Mouse (Mus musculus) kidney, embryonic 16.5 days (tissue): Measurements from ENCODE around the gene Hps4. TPM values are rescaled to one million over a fixed set of nuclear protein-coding genes. Genes with fewer than 3 reads are reported as not detected.
A peak's percentile ranks its signal among the peaks of the same experiment; 100 is the strongest.

ENCODE experiments used
- ATAC-seq: fragments of 200-750 bp; cut with Nextera tagmentation; 2 replicates; pipeline ENCODE4 v1.8.0; 2017; ENCODE audit warnings: moderate TSS enrichment; ENCODE audit not compliant: low FRiP score, low TSS enrichment
- H3K27ac ChIP-seq: fragments of 300-500 bp; sonication (generic); 2 replicates; pipeline ENCODE4 v1.5.1; 2014; ENCODE audit warnings: low read length
- H3K27me3 ChIP-seq: fragments of 300-500 bp; sonication (generic); 2 replicates; pipeline ENCODE4 v1.6.1; 2014; ENCODE audit warnings: low read length, control low read depth, mixed read lengths; ENCODE audit not compliant: insufficient read depth
- H3K36me3 ChIP-seq: fragments of 300-500 bp; sonication (generic); 2 replicates; pipeline ENCODE4 v1.6.1; 2014; ENCODE audit warnings: low read length, control low read depth, mixed read lengths; ENCODE audit not compliant: insufficient read depth
- H3K4me1 ChIP-seq: fragments of 300-500 bp; sonication (generic); 2 replicates; pipeline ENCODE4 v1.6.1; 2014; ENCODE audit warnings: low read length, control low read depth, mixed read lengths; ENCODE audit not compliant: insufficient read depth
- H3K4me2 ChIP-seq: fragments of 300-500 bp; sonication (generic); replicated peaks from 2 replicates; pipeline ENCODE4 v1.6.1; 2014; ENCODE audit warnings: low read depth, low read length
- H3K4me3 ChIP-seq: fragments of 300-500 bp; sonication (generic); 2 replicates; pipeline ENCODE4 v1.5.1; 2014; ENCODE audit warnings: mild to moderate bottlenecking, low read length
- H3K9ac ChIP-seq: fragments of 300-500 bp; sonication (generic); replicated peaks from 2 replicates; pipeline ENCODE4 v1.6.1; 2014; ENCODE audit warnings: low read length
- H3K9me3 ChIP-seq: fragments of 300-500 bp; sonication (generic); 2 replicates; pipeline ENCODE4 v1.6.1; 2016; ENCODE audit warnings: low read length, control low read depth
- WGBS: fragments of 180-500 bp; shearing (Covaris S2); extraction: QIAGEN DNeasy Blood & Tissue Kit; methylation state at CpG from one replicate; pipeline ENCODE4 v1.1.7; 2014; 5-methylcytosine and 5-hydroxymethylcytosine counted together
- polyA plus RNA-seq: library from polyadenylated mRNA; unstranded; fragments of >200 nt; fragmentation: Nextera tagmentation; extraction: Ambion mirVana; gene quantifications from 2 replicates; pipeline ENCODE4 v1.2.1, GENCODE M21; 2015

Hps4 gene
- 36.8 TPM in 2 replicates for polyA plus RNA-seq

- H3K27ac ChIP-seq, result 0 out of 2 replicates have a peak within 1 kb of the TSS, but pooled peaks have one; percentile 10
Measured at GRCm38 (mm10) chr5:112342463-112343204, at the start of gene Hps4, which contains the start of gene Srrd. Gene Hps4, plus strand, starts transcription at chr5:112343083. Gene Srrd, minus strand, starts transcription at chr5:112343040.

GRCm38 (mm10) chr5:112293800-112294199 lies 49.1 kb upstream of the Hps4 start:
- Histone ChIP-seq H3K36me3 (no peaks in the 10 kb centered on the region), H3K4me3 (no peak overlapping the region), H3K4me1 (peaks cover 55% of the 10 kb centered on the region), H3K9me3 (no peaks in the 10 kb centered on the region), H3K27me3 (no peaks in the 10 kb centered on the region), H3K4me2 (no peak overlapping the region), H3K9ac (no peak overlapping the region), H3K27ac (no peak overlapping the region)
- 52% methylated on average over 2 of the region's 2 CpGs for WGBS
- ATAC-seq, result no peak

More at GRCm38 (mm10) chr5:112342463-112343204, at the start of gene Hps4, which contains the start of gene Srrd:
- 1% methylated on average over 61 of the region's 64 CpGs for WGBS
- Histone ChIP-seq H3K4me1 (peaks cover 22% of the 10 kb centered on the region), H3K4me3 (peak within 1 kb of the TSS; percentile 90), H3K27me3 (no peaks in the 10 kb centered on the region), H3K36me3 (peaks cover 17% of the 10 kb centered on the region), H3K9me3 (no peaks in the 10 kb centered on the region), H3K9ac (peak within 1 kb of the TSS; percentile 91), H3K4me2 (peak within 1 kb of the TSS; percentile 82)
- peak; percentile 40; the same call in 1 of the 2 replicates for ATAC-seq

DNA sequence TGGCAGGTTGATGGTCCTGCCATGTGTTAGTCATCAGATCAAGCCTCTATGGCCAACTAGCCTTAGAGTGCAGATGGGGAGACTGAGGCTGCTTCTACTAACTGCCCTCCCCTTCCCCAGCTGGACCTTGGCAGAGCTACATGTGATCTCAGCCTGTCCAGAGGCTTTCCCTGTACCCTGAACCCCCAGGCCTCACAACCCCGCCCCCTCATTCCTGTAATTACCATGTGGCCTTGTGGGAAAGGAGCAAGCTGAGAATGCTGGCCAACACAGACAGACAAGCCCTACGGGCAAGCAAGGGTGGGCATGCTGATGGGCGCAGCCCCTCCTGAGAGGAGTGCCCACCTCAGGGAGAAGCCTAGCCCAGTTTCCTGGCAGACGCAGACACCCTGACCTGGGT lies 48.2 kb upstream of the Hps4 start:
- peaks cover 53% of the 10 kb centered on the region for H3K4me1 ChIP-seq
- no peaks in the 10 kb centered on the region for H3K9me3 ChIP-seq
- H3K4me3 ChIP-seq, result no peak overlapping the region
- no peak overlapping the region for H3K9ac ChIP-seq
- H3K36me3 ChIP-seq, result no peaks in the 10 kb centered on the region
- no peak overlapping the region for H3K4me2 ChIP-seq
- no peak overlapping the region for H3K27ac ChIP-seq
- H3K27me3 ChIP-seq, result no peaks in the 10 kb centered on the region
- 61% methylated on average over 4 of the region's 4 CpGs for WGBS
- no peak for ATAC-seq

DNA sequence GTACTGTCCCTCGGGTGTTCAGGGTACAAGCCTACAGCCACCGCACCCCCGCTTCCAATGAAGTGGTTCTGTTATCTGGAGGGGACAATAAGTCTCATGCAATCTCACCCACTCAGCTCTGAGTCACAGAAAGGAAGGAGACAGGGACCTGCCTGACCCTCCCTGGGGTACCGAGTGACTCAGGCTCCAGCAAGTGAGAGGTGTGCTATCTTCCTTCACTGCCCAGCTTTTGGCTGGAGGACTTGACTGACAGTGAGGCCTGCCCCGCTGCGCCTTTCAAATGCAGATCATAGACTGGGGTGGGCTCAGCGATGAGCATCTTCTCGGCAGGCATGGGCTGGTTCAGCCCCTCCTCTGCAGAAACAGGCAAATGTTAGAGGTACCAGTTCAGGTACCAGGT lies 47.7 kb upstream of the Hps4 start:
- H3K27ac ChIP-seq, result no peak overlapping the region
- H3K9ac ChIP-seq, result no peak overlapping the region
- H3K4me3 ChIP-seq, result no peak overlapping the region
- H3K27me3 ChIP-seq, result no peaks in the 10 kb centered on the region
- peaks cover 49% of the 10 kb centered on the region for H3K4me1 ChIP-seq
- 63% methylated on average over 8 of the region's 8 CpGs for WGBS
- H3K4me2 ChIP-seq, result no peak overlapping the region
- no peak for ATAC-seq
- H3K36me3 ChIP-seq, result no peaks in the 10 kb centered on the region
- no peaks in the 10 kb centered on the region for H3K9me3 ChIP-seq

DNA sequence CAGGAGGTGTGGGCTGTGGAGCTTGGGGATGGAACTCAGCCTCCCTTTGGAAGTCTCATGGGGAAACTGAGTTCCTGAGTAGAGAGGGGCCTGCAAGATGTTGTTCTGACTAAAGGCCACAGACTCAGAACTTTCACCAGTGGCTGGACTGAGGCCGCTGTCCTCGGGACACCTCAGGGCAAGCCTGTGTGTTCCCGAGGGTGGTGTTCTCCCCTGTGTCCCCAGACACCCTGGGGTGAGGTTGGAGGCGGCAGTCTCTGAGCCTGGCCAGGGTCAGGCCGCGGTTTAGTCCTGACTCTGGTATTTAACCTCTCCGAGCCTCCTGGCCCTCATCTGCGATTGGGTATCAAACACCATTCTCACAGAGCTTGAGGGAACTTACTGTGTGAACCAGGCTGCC lies 47.3 kb upstream of the Hps4 start:
- H3K4me3 ChIP-seq, result no peak overlapping the region
- no peaks in the 10 kb centered on the region for H3K36me3 ChIP-seq
- no peak for ATAC-seq
- H3K27ac ChIP-seq, result no peak overlapping the region
- peaks cover 45% of the 10 kb centered on the region for H3K4me1 ChIP-seq
- H3K27me3 ChIP-seq, result no peaks in the 10 kb centered on the region
- 69% methylated on average over 8 of the region's 8 CpGs for WGBS
- no peaks in the 10 kb centered on the region for H3K9me3 ChIP-seq
- no peak overlapping the region for H3K9ac ChIP-seq
- no peak overlapping the region for H3K4me2 ChIP-seq

- peak overlapping the region; percentile 11; the same call in 1 of the 2 replicates for H3K27ac ChIP-seq
- H3K27me3 ChIP-seq, result no peaks in the 10 kb centered on the region
- H3K36me3 ChIP-seq, result no peaks in the 10 kb centered on the region
- H3K4me1 ChIP-seq, result peaks cover 36% of the 10 kb centered on the region
- ATAC-seq, result no peak
- no peak overlapping the region for H3K4me3 ChIP-seq
- H3K9me3 ChIP-seq, result no peaks in the 10 kb centered on the region
- 69% methylated on average over 6 of the region's 6 CpGs for WGBS
- H3K4me2 ChIP-seq, result no peak overlapping the region
- no peak overlapping the region for H3K9ac ChIP-seq
Measured at GRCm38 (mm10) chr5:112296404-112297181, 46.3 kb upstream of the Hps4 start.

- Histone ChIP-seq H3K36me3 (no peaks in the 10 kb centered on the region), H3K4me3 (no peak overlapping the region), H3K4me1 (peaks cover 29% of the 10 kb centered on the region), H3K4me2 (no peak overlapping the region), H3K9ac (no peak overlapping the region), H3K27me3 (no peaks in the 10 kb centered on the region), H3K27ac (peak overlapping the region; percentile 11; the same call in 1 of the 2 replicates), H3K9me3 (no peaks in the 10 kb centered on the region)
- 73% methylated on average over 2 of the region's 2 CpGs for WGBS
- no peak for ATAC-seq
Measured at GRCm38 (mm10) chr5:112297257-112297656, 45.6 kb upstream of the Hps4 start.

DNA sequence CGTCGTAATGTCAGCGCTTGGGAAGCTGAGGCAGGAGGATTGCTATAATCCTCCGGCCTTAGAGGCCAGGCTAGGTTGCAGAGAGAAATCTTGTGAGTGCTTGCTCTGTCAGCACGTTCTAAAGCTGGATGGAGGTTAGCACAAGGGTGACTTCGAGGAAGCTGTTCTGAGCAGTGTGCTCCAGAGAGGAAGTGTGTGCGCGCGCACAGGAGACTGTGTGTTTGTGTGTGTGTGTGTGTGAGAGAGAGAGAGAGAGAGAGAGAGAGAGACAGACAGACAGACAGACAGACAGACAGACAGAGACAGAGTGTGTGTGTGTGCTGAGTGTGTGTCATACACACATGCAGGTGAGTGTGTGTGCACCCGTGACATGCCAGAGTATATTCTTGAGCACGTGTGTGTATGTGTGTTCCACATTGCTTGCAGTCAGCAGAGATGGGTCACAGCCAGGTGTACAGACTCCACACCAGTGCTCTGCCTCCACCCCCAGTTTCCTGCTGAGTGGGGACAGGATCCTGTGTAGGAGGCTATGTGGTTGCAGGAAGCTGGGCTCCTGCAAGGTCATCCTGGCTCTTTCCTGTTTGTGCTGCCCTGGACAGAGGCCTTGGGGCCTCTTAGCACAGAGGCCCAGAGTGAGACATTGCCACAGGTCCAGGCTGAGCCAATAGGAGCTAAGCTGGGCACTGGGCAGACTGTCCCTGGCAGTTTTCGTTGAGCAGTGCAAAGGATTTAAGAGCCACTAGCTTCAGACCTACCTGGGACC lies 44.5 kb upstream of the Hps4 start:
- Histone ChIP-seq H3K27ac (peak overlapping the region; percentile 49), H3K4me1 (peaks cover 28% of the 10 kb centered on the region), H3K4me2 (no peak overlapping the region), H3K4me3 (no peak overlapping the region), H3K36me3 (no peaks in the 10 kb centered on the region), H3K9me3 (no peaks in the 10 kb centered on the region), H3K9ac (0 out of 2 replicates have a peak overlapping the region, but pooled peaks have one; percentile 14), H3K27me3 (no peaks in the 10 kb centered on the region)
- ATAC-seq, result peak; percentile 71
- WGBS, result 73% methylated on average over 12 of the region's 12 CpGs

GRCm38 (mm10) chr5:112299399-112299798 lies 43.5 kb upstream of the Hps4 start:
- H3K27ac ChIP-seq, result peak overlapping the region; percentile 49; the same call in 1 of the 2 replicates

More at GRCm38 (mm10) chr5:112299399-112299798, 43.5 kb upstream of the Hps4 start:
- peaks cover 22% of the 10 kb centered on the region for H3K4me1 ChIP-seq
- ATAC-seq, result no peak
- H3K27me3 ChIP-seq, result no peaks in the 10 kb centered on the region
- no peak overlapping the region for H3K9ac ChIP-seq
- whole genome bisulfite sequencing, result 87% methylated on average over 4 of the region's 4 CpGs
- no peaks in the 10 kb centered on the region for H3K9me3 ChIP-seq
- no peaks in the 10 kb centered on the region; the same call in 1 of the 2 replicates for H3K36me3 ChIP-seq
- no peak overlapping the region for H3K4me3 ChIP-seq
- H3K4me2 ChIP-seq, result no peak overlapping the region
